Mouse (Mus musculus) intestine, postnatal 0 days (tissue): ENCODE data around the gene Chst15. TPM values are rescaled to one million over a fixed set of nuclear protein-coding genes. Genes with fewer than 3 reads are reported as not detected.

Experiments used
- ATAC-seq: fragments of 200-750 bp; cut with Nextera tagmentation; 2 replicates; pipeline ENCODE4 v1.8.0; 2017; ENCODE audit warnings: mild to moderate bottlenecking, moderate TSS enrichment, moderate library complexity
- H3K27ac ChIP-seq: fragments of 300-500 bp; sonication (generic); 2 replicates; pipeline ENCODE4 v1.5.1; 2014; ENCODE audit warnings: mild to moderate bottlenecking, low read depth, low read length, moderate library complexity
- H3K27me3 ChIP-seq: fragments of 300-500 bp; sonication (generic); replicated peaks from 2 replicates; pipeline ENCODE4 v1.6.1; 2014; ENCODE audit warnings: low read length, mixed read lengths; ENCODE audit not compliant: control insufficient read depth, insufficient read depth
- H3K36me3 ChIP-seq: fragments of 300-500 bp; sonication (generic); 2 replicates; pipeline ENCODE4 v1.6.1; 2014; ENCODE audit warnings: mild to moderate bottlenecking, moderate library complexity; ENCODE audit not compliant: control insufficient read depth, insufficient read depth
- H3K4me1 ChIP-seq: fragments of 300-500 bp; sonication (generic); replicated peaks from 2 replicates; pipeline ENCODE4 v1.6.1; 2014; ENCODE audit warnings: antibody characterized with exemption, low read length, mixed read lengths; ENCODE audit not compliant: control insufficient read depth, insufficient read depth
- H3K4me2 ChIP-seq: fragments of 300-500 bp; sonication (generic); replicated peaks from 2 replicates; pipeline ENCODE4 v1.6.1; 2014; ENCODE audit warnings: low read depth, mild to moderate bottlenecking, moderate library complexity
- H3K4me3 ChIP-seq: fragments of 300-500 bp; sonication (generic); 2 replicates; pipeline ENCODE4 v1.5.1; 2014; ENCODE audit warnings: low read depth, low read length
- H3K9ac ChIP-seq: fragments of 300-500 bp; sonication (generic); 2 replicates; pipeline ENCODE4 v1.6.1; 2014; ENCODE audit warnings: mild to moderate bottlenecking, low read depth, low read length
- H3K9me3 ChIP-seq: fragments of 300-500 bp; sonication (generic); 2 replicates; pipeline ENCODE4 v1.6.1; 2016; ENCODE audit warnings: mixed run types; ENCODE audit not compliant: control insufficient read depth
- CTCF ChIP-seq: sonication (generic); IDR thresholded peaks from 2 replicates; pipeline ENCODE4 v1.5.1; 2016; ENCODE audit warnings: low read depth, mild to moderate bottlenecking, control low read depth, antibody characterized with exemption, moderate library complexity
- WGBS: fragments of 180-500 bp; shearing (Covaris S2); extraction: QIAGEN DNeasy Blood & Tissue Kit; methylation state at CpG from one replicate; pipeline ENCODE4 v1.1.7; 2014; 5-methylcytosine and 5-hydroxymethylcytosine counted together
- polyA plus RNA-seq: library from polyadenylated mRNA; unstranded; fragments of >200 nt; fragmentation: Nextera tagmentation; extraction: Ambion mirVana; gene quantifications from 2 replicates; pipeline ENCODE4 v1.2.1, GENCODE M21; 2015

Gene Chst15
- polyA plus RNA-seq, 1 experiment from 2014 or later: 7.9 TPM

GRCm38 (mm10) chr7:132347273-132348045, 30.4 kb upstream of the Chst15 start:
- no peak overlapping the region for H3K4me2 ChIP-seq
- H3K27ac ChIP-seq: no peak overlapping the region; the same call in 1 of the 2 replicates
- no peaks in the 10 kb centered on the region for H3K4me1 ChIP-seq
- no peaks in the 10 kb centered on the region for H3K27me3 ChIP-seq
- H3K9ac ChIP-seq: no peak overlapping the region
- no peak for ATAC-seq
- no peak for TF ChIP-seq CTCF
- no peak overlapping the region for H3K4me3 ChIP-seq
- H3K36me3 ChIP-seq: no peaks in the 10 kb centered on the region
- H3K9me3 ChIP-seq: no peaks in the 10 kb centered on the region
- 67% methylated on average over 9 of the region's 9 CpGs for WGBS

GRCm38 (mm10) chr7:132345526-132346070, 28.6 kb upstream of the Chst15 start:
- ATAC-seq: peak; percentile 71
- no peak overlapping the region for H3K4me2 ChIP-seq
- no peaks in the 10 kb centered on the region for H3K9me3 ChIP-seq
- TF ChIP-seq CTCF: no peak
- no peak overlapping the region for H3K4me3 ChIP-seq
- no peak overlapping the region for H3K27ac ChIP-seq
- H3K4me1 ChIP-seq: no peaks in the 10 kb centered on the region
- no peaks in the 10 kb centered on the region for H3K27me3 ChIP-seq
- no peaks in the 10 kb centered on the region for H3K36me3 ChIP-seq
- WGBS: 55% methylated on average over 5 of the region's 5 CpGs
- no peak overlapping the region for H3K9ac ChIP-seq

DNA sequence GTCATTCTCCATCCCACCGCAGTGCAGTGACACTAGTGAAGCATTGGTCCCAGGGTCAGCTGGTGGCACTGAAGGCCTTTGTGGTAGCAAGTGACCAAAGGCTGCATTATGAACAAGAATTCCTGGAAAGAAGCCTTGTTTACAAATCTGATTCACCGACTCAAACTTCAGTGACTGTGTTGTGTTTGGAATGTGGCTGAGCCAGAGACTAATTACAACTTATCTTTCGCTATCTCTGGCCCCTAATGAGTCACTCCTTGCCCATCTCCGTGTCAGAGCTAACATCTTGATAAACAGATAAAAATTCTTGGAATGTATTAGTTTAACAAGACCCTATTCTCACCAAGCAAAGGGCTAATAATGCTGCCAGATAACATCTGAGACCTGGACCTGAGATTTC, 27.6 kb upstream of the Chst15 start:
- no peak for ATAC-seq
- H3K27ac ChIP-seq: no peak overlapping the region

DNA sequence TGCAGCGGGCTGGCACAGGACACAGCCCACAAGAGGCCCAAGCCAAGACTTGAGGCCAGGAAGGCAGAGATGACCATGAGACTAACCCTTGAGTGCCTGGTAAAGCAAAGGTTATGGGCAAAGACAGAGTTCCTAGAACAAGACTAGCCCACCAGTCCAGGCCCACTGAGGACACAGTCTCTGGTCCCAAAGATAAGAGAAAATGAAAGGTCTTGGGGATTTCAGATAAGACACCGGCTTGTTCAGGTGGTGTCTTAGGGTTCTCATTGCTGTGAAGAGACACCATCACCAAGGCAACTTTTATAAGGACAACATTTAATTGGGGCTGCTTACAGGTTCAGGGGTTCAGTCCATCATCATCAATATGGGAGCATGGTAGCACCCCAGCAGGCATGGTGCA, 26.9 kb upstream of the Chst15 start:
- no peak overlapping the region for H3K4me3 ChIP-seq
- no peaks in the 10 kb centered on the region for H3K4me1 ChIP-seq
- no peak overlapping the region for H3K27ac ChIP-seq
- ATAC-seq: no peak
- H3K9ac ChIP-seq: no peak overlapping the region
- H3K36me3 ChIP-seq: no peaks in the 10 kb centered on the region
- H3K4me2 ChIP-seq: no peak overlapping the region
- H3K27me3 ChIP-seq: no peaks in the 10 kb centered on the region
- no peaks in the 10 kb centered on the region for H3K9me3 ChIP-seq
- no peak for TF ChIP-seq CTCF
- WGBS: 93% methylated on average over 2 of the region's 2 CpGs

More for the DNA sequence above, 27.6 kb upstream of the Chst15 start:
- no peak for TF ChIP-seq CTCF
- Histone ChIP-seq H3K36me3 (no peaks in the 10 kb centered on the region), H3K4me1 (no peaks in the 10 kb centered on the region), H3K9ac (no peak overlapping the region), H3K4me3 (no peak overlapping the region), H3K4me2 (no peak overlapping the region), H3K27me3 (no peaks in the 10 kb centered on the region), H3K9me3 (no peaks in the 10 kb centered on the region)
- WGBS: 27% methylated on average over 4 of the region's 4 CpGs

GRCm38 (mm10) chr7:132343146-132343545, 26.1 kb upstream of the Chst15 start:
- Histone ChIP-seq H3K4me1 (no peaks in the 10 kb centered on the region), H3K27ac (no peak overlapping the region), H3K27me3 (no peaks in the 10 kb centered on the region), H3K4me3 (no peak overlapping the region), H3K4me2 (no peak overlapping the region), H3K36me3 (no peaks in the 10 kb centered on the region), H3K9me3 (no peaks in the 10 kb centered on the region), H3K9ac (no peak overlapping the region)
- TF ChIP-seq CTCF: no peak
- 81% methylated on average over 2 of the region's 2 CpGs for WGBS
- ATAC-seq: no peak

DNA sequence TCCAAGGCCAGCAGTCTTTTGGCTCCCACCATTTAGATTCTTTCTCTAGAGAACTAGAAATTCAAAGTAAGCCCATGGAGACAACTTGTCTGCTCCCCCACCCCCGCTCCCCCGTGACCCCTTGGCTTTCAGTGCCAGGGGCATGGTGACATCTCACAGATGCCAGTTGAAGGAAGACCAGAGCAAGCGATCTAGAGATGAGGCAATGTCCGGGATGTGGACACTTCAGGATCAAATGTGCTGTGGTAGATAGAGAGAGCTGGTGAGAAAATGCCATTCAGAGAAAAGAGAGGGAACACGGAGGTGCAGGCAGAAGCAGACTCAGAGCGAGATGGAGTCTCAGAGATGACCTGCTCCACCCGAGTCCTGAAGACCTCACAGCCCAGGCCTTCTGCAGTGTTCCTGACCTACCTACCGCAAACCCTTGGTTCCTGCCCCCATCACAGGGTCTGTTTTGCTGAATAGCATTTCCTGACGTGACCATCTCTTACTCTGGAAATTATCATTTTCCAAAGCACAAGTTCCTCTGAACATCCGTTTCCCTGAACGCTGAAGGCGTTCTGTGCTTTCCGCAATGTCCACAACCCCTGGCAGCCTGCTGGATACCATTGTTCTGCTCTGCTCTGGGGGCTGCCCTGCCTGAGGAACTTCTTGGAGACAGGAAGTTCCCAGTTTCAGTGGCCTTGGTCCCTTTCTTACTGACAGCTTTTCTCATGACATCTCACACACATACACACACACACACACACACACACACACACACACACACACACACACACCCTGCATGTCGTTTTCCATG, 22.2 kb upstream of the Chst15 start:
- no peak overlapping the region for H3K27ac ChIP-seq
- WGBS: 72% methylated on average over 14 of the region's 14 CpGs
- no peaks in the 10 kb centered on the region for H3K27me3 ChIP-seq
- no peaks in the 10 kb centered on the region for H3K36me3 ChIP-seq
- no peaks in the 10 kb centered on the region for H3K4me1 ChIP-seq
- no peak overlapping the region for H3K4me2 ChIP-seq
- no peak for TF ChIP-seq CTCF
- H3K4me3 ChIP-seq: no peak overlapping the region
- H3K9ac ChIP-seq: no peak overlapping the region
- ATAC-seq: no peak
- no peaks in the 10 kb centered on the region for H3K9me3 ChIP-seq
